Mouse (Mus musculus) heart, postnatal 0 days (tissue): Measurements from ENCODE around the gene Zcchc7.

Experiments
- CTCF ChIP-seq: IDR thresholded peaks from 2 replicates; pipeline ENCODE4 v1.5.1; 2016; ENCODE audit warnings: antibody characterized with exemption, control low read depth, low read depth
- EP300 ChIP-seq: IDR thresholded peaks from 2 replicates; pipeline ENCODE4 v1.6.1; 2016; ENCODE audit warnings: antibody characterized with exemption, low read depth

GRCm38 (mm10) chr4:44712786-44713553 lies 42.7 kb upstream of the Zcchc7 start:
- TF ChIP-seq CTCF (no peak), EP300 (no peak)
